Mouse (Mus musculus) ES-Bruce4 (cell line): ENCODE results near the gene Jph2.

ENCODE experiments used
- CTCF ChIP-seq: IDR thresholded peaks from one replicate; pipeline ENCODE4 v1.8.1; 2011; ENCODE audit warnings: low read depth, low read length
- EP300 ChIP-seq: IDR thresholded peaks from 2 replicates; pipeline ENCODE4 v1.6.1; 2011; ENCODE audit warnings: low read depth, low read length; ENCODE audit not compliant: insufficient read depth

DNA sequence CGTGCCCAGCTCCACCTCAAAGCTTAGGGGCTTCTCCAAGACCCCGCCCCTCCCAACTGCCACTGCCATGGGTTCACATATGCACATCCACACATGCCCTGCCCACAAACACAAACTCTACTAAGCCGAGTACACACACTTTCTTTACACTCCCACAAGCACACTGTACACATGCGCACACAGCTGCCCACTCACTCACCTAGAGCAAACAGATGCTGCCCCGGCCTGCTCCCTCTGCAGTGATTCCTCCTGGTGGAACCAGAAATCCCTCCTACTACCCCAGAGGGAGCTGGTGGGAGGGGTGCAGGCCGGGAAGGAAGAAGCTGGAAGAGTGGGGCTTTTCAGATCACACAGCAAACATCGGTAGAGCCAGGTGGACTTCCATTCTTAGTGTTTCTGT lies 46.2 kb upstream of the Jph2 start:
- TF ChIP-seq CTCF (no peak), EP300 (no peak)
